Mouse (Mus musculus) neural tube, embryonic 11.5 days (tissue): ENCODE results near the gene Tma16. TPM values are rescaled to one million over a fixed set of nuclear protein-coding genes. Genes with fewer than 3 reads are reported as not detected.

Source experiments
- ATAC-seq: fragments of 200-750 bp; cut with Nextera tagmentation; 2 replicates; pipeline ENCODE4 v1.8.0; 2017; ENCODE audit warnings: moderate number of reproducible peaks, mild to moderate bottlenecking, moderate TSS enrichment, moderate library complexity; ENCODE audit not compliant: insufficient read depth, low FRiP score, low TSS enrichment
- DNase-seq: peaks from one replicate; pipeline ENCODE4 v3.0.0-alpha.2; 2015; ENCODE audit warnings: low spot score
- H3K27ac ChIP-seq: fragments of 300-500 bp; sonication (generic); 2 replicates; pipeline ENCODE4 v1.5.1; 2014; ENCODE audit warnings: low read depth, mild to moderate bottlenecking, low read length
- H3K27me3 ChIP-seq: fragments of 300-500 bp; sonication (generic); 2 replicates; pipeline ENCODE4 v1.6.1; 2014; ENCODE audit warnings: mild to moderate bottlenecking, low read length, mixed read lengths; ENCODE audit not compliant: control insufficient read depth, insufficient read depth
- H3K36me3 ChIP-seq: fragments of 300-500 bp; sonication (generic); 2 replicates; pipeline ENCODE4 v1.6.1; 2014; ENCODE audit warnings: mild to moderate bottlenecking, low read length, moderate library complexity, mixed read lengths; ENCODE audit not compliant: control insufficient read depth, insufficient read depth
- H3K4me1 ChIP-seq: fragments of 300-500 bp; sonication (generic); 2 replicates; pipeline ENCODE4 v1.6.1; 2014; ENCODE audit warnings: low read length, mixed read lengths; ENCODE audit not compliant: control insufficient read depth, insufficient read depth
- H3K4me2 ChIP-seq: fragments of 300-500 bp; sonication (generic); 2 replicates; pipeline ENCODE4 v1.6.1; 2014; ENCODE audit warnings: low read depth, mild to moderate bottlenecking, moderate library complexity
- H3K4me3 ChIP-seq: fragments of 300-500 bp; sonication (generic); 2 replicates; pipeline ENCODE4 v1.5.1; 2014; ENCODE audit warnings: low read depth, low read length
- H3K9ac ChIP-seq: fragments of 300-500 bp; sonication (generic); 2 replicates; pipeline ENCODE4 v1.6.1; 2014; ENCODE audit warnings: mild to moderate bottlenecking, low read length
- H3K9me3 ChIP-seq: fragments of 300-500 bp; sonication (generic); 2 replicates; pipeline ENCODE4 v1.6.1; 2016; ENCODE audit warnings: low read length; ENCODE audit not compliant: control insufficient read depth
- WGBS: fragments of 180-500 bp; shearing (Covaris S2); extraction: QIAGEN DNeasy Blood & Tissue Kit; methylation state at CpG from one replicate; pipeline ENCODE4 v1.1.7; 2014; 5-methylcytosine and 5-hydroxymethylcytosine counted together
- polyA plus RNA-seq: library from polyadenylated mRNA; unstranded; fragments of >200 nt; fragmentation: Nextera tagmentation; extraction: Ambion mirVana; gene quantifications from 2 replicates; pipeline ENCODE4 v1.2.1, GENCODE M21; 2014

Tma16 gene
- polyA plus RNA-seq, 1 experiment from 2014 or later, result 16.7 TPM

DNA sequence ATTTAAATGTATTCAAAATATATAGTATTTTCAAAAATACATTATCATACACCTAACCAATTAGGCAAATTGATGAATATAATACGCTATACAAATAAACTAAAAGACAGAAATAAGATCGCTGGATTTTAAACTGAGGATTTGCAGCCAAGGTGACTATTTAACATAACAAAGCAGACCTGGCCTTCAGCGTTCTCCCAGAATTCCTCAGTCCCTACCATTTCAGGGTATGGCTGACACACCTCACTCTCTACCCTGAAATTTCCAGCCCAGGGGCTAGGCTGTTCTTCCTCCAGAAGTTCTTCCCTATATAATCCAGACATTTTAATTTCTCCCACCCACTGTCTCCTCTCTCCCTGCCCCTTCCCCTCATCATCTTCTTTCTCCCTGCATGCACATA, 2.2 kb upstream of the Tma16 start:
- ATAC-seq, result no peak
- H3K36me3 ChIP-seq, result no peaks in the 10 kb centered on the region
- no peak overlapping the region for H3K4me3 ChIP-seq
- H3K27ac ChIP-seq, result no peak overlapping the region
- no peaks in the 10 kb centered on the region for H3K9me3 ChIP-seq
- no peaks in the 10 kb centered on the region for H3K4me1 ChIP-seq
- no peak for DNase-seq
- WGBS, result 56% methylated on average over 3 of the region's 3 CpGs
- no peaks in the 10 kb centered on the region for H3K27me3 ChIP-seq
- H3K9ac ChIP-seq, result no peak overlapping the region
- no peak overlapping the region for H3K4me2 ChIP-seq

DNA sequence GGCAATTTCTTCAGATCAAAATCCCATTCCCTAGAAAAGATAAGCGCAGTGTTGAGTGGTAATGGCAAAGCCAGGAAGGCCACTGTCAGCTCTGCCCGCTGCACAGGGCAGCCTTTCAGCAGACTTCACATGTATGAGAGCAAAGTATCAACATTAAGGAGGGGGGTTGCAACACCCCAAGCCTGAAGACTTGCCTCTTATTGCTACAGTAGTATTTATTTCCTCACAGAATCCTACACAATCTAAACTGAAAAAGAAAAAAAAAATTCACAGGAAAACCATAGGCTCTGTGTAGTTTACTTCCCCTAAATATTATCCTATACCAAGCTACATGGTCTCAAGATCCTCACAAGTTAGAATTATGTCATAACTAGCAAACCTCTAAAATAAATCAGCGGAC, 9.4 kb downstream of the Tma16 start:
- Histone ChIP-seq H3K4me2 (no peak overlapping the region), H3K27me3 (no peaks in the 10 kb centered on the region), H3K9ac (no peak overlapping the region), H3K36me3 (peaks cover 10% of the 10 kb centered on the region), H3K27ac (no peak overlapping the region), H3K4me3 (no peak overlapping the region), H3K4me1 (no peaks in the 10 kb centered on the region), H3K9me3 (no peaks in the 10 kb centered on the region)
- DNase-seq (no peak), ATAC-seq (no peak)
- WGBS, result 92% methylated on average over 3 of the region's 3 CpGs

DNA sequence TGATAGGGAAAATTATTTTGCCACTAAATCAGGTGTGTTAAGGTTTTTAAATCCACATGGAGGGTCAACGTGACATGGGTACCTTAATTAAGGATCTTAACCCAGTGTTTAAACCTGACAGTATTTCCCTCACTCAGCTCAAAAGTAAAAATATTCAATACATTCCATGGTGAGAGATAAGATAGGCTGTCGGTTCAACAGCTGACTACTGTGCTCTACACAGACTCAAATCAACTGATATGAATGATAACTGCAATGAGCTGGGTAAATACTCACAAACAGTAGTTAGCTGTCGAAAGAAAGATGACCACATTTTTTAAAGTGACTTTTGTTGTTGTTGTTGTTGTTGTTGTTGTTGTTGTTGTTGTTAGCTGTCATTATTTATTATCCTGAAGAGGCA, 16.5 kb downstream of the Tma16 start:
- ATAC-seq, result no peak
- H3K9ac ChIP-seq, result no peak overlapping the region
- H3K4me1 ChIP-seq, result no peaks in the 10 kb centered on the region
- no peak for DNase-seq
- H3K4me3 ChIP-seq, result no peak overlapping the region
- no peak overlapping the region for H3K27ac ChIP-seq
- no peak overlapping the region for H3K4me2 ChIP-seq
- H3K27me3 ChIP-seq, result no peaks in the 10 kb centered on the region
- no peaks in the 10 kb centered on the region for H3K9me3 ChIP-seq
- WGBS, result 88% methylated on average over 3 of the region's 3 CpGs
- no peaks in the 10 kb centered on the region for H3K36me3 ChIP-seq

DNA sequence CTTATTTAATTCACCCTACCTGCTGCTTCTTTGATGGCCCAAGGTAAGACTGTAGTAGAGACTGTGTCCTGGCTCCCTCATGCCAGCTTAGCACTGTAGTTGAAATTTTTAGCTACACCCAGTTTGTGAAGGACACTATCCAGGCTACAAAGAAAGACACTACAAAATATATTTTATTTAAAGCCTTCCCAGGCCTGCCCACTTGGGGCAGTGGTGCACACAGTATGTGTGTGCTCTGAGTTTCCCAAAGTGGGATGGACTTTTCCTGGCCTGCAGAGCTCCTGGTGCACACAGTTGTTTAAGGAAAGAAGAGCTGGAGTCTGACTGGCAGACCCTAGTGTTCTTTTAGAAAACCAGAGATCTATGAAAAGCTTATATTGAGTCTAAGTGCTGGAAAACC, 29.3 kb downstream of the Tma16 start:
- DNase-seq, result no peak
- Histone ChIP-seq H3K27ac (no peak overlapping the region), H3K9ac (no peak overlapping the region), H3K4me1 (no peaks in the 10 kb centered on the region), H3K36me3 (no peaks in the 10 kb centered on the region), H3K9me3 (no peaks in the 10 kb centered on the region), H3K27me3 (no peaks in the 10 kb centered on the region), H3K4me2 (no peak overlapping the region), H3K4me3 (no peak overlapping the region)
- no peak for ATAC-seq

DNA sequence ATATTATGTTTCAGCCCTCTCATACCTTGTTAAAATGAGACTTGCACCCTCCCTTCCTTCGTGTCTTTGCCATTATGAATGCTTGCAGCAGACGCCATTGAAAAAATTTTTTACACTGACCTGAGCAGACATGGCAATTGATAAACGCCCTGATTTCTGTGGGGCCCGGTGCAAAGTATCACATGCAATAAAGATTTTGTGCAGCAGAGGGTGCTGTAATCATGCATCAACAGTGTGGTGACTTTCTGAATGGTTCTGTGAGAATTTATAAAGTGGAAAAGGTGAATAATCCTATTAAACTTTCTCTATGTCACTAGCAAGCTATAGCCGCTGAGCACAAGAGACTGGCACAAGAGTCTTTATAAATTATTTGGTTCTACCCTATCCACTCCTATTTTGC, 35.6 kb downstream of the Tma16 start:
- Histone ChIP-seq H3K27ac (no peak overlapping the region), H3K27me3 (no peaks in the 10 kb centered on the region), H3K4me1 (no peaks in the 10 kb centered on the region), H3K9ac (no peak overlapping the region), H3K36me3 (no peaks in the 10 kb centered on the region), H3K9me3 (no peaks in the 10 kb centered on the region), H3K4me2 (no peak overlapping the region), H3K4me3 (no peak overlapping the region)
- DNase-seq, result peak; percentile 21
- WGBS, result 24% methylated on average over 5 of the region's 5 CpGs
- ATAC-seq, result no peak

DNA sequence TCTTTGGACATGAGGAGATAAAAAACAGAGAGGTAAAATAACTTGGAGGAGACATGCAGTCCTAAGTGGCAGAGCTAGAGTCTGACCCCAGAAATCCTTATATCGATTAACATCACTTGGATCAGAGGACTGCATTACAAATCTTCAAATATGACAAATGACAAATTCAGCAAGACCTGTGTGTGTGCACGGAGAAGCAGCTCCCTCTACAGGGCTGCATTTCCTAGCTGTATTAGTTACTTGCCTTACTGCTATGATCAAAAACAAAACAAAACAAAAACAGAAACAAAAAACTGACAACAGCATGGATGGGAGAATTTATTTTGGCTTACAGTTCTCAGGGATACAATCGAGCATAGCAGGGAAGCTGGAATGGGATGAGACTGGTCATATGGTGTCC, 41.0 kb downstream of the Tma16 start:
- Histone ChIP-seq H3K4me3 (no peak overlapping the region), H3K27me3 (no peaks in the 10 kb centered on the region), H3K27ac (no peak overlapping the region), H3K4me2 (no peak overlapping the region), H3K9me3 (no peaks in the 10 kb centered on the region), H3K9ac (no peak overlapping the region), H3K4me1 (no peaks in the 10 kb centered on the region), H3K36me3 (no peaks in the 10 kb centered on the region)
- no peak for ATAC-seq
- no peak for DNase-seq
- 78% methylated on average over 3 of the region's 3 CpGs for WGBS

DNA sequence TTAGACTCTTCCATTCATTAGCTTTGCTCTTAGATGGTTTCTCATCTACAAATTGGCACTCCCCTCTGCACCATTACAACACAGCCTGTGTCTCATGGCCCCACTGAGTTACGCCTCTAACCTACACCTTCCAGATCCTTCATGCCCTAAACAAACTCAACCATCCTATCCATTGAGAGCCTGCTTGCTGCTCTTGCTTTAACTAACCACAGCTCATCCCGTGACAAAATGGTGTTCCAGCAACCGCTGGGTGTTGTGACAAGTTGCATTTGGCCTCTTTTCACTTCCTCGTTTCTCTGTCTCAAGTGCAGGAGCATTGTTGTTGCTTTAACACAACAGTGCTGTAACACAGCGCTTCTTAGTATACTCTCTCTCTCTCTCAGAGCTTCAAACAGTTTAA, 42.2 kb downstream of the Tma16 start:
- Histone ChIP-seq H3K4me1 (no peaks in the 10 kb centered on the region), H3K27me3 (no peaks in the 10 kb centered on the region), H3K27ac (no peak overlapping the region), H3K9me3 (no peaks in the 10 kb centered on the region), H3K4me3 (no peak overlapping the region), H3K9ac (no peak overlapping the region), H3K4me2 (no peak overlapping the region), H3K36me3 (no peaks in the 10 kb centered on the region)
- ATAC-seq (no peak), DNase-seq (no peak)
- 78% methylated on average over 5 of the region's 5 CpGs for WGBS

DNA sequence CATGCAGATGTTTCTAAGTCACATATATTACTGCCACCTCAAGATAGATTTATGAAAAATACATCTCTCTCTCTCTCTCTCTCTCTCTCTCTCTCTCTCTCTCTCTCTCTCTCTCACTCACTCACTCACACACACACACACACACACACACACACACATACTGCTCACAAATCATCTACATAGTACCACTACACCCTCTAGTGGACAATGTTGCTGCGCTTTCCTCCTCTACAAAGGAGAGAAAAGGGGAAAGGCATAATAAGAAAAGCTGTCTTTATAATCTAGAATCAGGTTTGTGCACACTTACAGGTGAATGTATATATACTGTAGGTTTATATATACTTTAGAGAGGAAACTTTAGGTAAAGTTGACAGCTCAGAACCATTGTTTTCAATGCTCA, 43.6 kb downstream of the Tma16 start:
- WGBS, result 29% methylated on average over 1 of the region's 1 CpGs
- no peak for DNase-seq
- ATAC-seq, result no peak; the same call in 1 of the 2 replicates
- Histone ChIP-seq H3K9ac (no peak overlapping the region), H3K4me3 (no peak overlapping the region), H3K4me2 (no peak overlapping the region), H3K27me3 (no peaks in the 10 kb centered on the region), H3K4me1 (no peaks in the 10 kb centered on the region), H3K9me3 (no peaks in the 10 kb centered on the region), H3K27ac (no peak overlapping the region), H3K36me3 (no peaks in the 10 kb centered on the region)

DNA sequence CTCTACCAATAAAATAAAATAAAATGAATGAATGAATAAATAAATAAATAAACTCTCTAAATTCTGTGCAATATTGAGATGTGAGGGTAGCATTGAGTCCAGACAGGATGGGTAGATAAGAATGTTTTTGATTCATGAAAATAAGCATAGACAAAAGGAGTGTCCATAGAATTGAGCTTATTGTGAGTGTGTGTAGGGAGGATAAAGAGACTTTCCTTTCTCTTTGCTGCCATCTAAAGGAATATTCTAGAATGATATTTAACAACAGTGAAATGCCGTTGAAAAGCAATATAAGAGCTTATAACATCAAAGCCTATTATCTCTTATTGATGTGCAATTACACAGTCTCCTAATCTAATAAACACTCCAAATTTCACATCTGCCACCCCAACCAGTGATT, 45.2 kb downstream of the Tma16 start:
- Histone ChIP-seq H3K4me3 (no peak overlapping the region), H3K36me3 (no peaks in the 10 kb centered on the region), H3K4me1 (no peaks in the 10 kb centered on the region), H3K9me3 (no peaks in the 10 kb centered on the region), H3K9ac (no peak overlapping the region), H3K4me2 (no peak overlapping the region), H3K27me3 (no peaks in the 10 kb centered on the region), H3K27ac (no peak overlapping the region)
- DNase-seq (no peak), ATAC-seq (no peak)
- 43% methylated on average over 1 of the region's 1 CpGs for WGBS
